Mouse (Mus musculus) frontal cortex, postnatal 25 days (tissue): ENCODE data around the gene Lpcat1.

Experiments used
- DNase-seq, 2 experiments: peaks; one replicate each; pipeline ENCODE4 v3.0.0; 2022; ENCODE audit warnings: low spot score in 2 of 2

Gene Lpcat1

GRCm38 (mm10) chr13:73476259-73476658, 9.3 kb downstream of the Lpcat1 start:
- DNase-seq: no peak

DNA sequence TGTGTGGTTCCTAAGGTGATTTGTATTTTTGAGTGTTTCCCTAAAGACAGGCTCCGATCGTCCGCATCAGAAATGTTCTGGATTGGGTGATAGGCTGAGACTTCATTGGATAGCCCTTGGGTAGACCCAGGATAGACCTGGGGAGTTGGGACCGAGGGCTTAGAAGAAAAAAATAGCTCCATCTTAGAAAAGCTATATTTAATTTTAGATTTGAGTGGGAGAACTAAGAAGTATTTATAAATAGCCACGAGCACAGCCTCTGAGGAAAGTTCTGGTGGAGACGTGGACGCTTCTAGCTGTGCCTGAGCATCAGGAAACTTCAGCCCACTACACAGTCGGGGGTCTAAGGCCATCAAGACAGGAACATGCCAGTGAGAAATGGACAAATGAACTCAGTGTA, 9.8 kb downstream of the Lpcat1 start:
- no peak for DNase-seq

DNA sequence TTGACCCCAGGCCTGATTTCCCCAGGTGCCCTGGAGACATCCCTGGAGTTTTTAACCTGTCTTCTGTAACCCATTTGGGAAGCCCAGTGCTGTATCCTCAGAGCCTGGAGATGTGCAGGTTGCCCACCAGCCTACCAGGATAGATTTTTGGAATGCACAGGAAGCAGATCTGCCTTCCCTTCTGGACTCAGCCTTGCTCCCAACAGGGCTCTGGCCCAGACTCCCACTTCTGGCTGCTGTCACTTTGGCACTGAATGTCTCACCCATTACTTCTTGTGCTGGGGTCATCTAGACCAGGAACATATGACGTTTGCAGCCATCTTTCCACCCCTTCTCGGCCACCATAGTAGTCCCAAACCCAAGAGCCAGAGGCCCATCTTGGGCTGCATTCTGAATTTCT, 10.8 kb downstream of the Lpcat1 start:
- DNase-seq: no peak

GRCm38 (mm10) chr13:73482476-73482875, 15.5 kb downstream of the Lpcat1 start:
- DNase-seq: no peak

DNA sequence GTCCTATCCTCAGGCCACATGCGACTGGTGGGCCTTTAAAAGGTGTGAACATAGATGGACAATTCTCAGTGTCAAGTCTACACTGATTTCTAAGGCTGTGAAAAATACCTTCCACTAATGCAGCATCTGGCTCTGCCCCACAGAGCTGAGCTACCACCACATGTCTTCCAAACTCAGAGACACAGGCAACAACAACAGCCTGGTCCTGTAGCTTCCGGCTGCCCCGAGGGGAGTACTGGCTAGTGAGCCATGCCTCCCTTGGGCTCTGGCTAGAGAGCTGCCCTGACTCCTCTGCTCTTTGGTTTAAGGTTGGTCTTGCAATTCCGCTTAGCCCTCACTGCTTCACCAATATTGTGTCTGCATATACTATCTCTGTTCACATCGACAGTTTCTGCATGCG, 16.3 kb downstream of the Lpcat1 start:
- no peak for DNase-seq

DNA sequence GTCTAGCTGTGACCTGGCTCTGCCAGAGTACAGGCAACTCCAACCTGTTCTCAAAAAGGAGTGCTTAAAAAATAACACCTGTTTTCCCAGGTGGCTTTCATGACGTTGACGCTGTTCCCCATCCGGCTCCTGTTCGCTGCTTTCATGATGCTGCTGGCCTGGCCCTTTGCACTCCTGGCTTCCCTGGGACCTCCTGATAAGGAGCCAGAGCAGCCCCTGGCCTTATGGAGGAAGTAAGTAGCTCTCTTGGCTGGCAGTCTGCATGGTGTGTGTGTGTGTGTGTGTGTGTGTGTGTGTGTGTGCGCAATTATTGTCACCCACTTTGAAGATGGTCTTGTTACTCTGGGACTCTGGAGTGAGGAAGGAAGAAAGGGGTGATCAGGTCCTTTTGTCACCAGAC, 17.2 kb downstream of the Lpcat1 start:
- DNase-seq: no peak

GRCm38 (mm10) chr13:73488105-73488504, 21.1 kb downstream of the Lpcat1 start:
- DNase-seq: no peak

DNA sequence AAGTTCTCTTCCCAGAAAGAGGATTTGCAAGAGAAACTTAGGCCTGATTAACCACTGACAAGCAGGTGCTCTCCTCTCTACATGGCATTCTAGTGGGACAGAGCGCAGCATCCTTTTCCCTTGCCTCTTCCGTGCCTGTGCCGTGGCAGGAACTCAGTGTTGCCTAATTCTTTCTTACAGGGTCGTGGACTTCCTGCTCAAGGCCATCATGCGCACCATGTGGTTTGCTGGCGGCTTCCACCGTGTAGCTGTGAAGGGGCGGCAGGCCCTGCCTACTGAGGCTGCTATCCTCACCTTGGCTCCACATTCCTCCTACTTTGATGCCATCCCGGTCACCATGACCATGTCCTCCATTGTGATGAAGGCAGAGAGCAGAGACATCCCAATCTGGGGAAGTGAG, 21.7 kb downstream of the Lpcat1 start:
- no peak for DNase-seq

- no peak for DNase-seq
Observed at GRCm38 (mm10) chr13:73489986-73490385, 23.0 kb downstream of the Lpcat1 start.

DNA sequence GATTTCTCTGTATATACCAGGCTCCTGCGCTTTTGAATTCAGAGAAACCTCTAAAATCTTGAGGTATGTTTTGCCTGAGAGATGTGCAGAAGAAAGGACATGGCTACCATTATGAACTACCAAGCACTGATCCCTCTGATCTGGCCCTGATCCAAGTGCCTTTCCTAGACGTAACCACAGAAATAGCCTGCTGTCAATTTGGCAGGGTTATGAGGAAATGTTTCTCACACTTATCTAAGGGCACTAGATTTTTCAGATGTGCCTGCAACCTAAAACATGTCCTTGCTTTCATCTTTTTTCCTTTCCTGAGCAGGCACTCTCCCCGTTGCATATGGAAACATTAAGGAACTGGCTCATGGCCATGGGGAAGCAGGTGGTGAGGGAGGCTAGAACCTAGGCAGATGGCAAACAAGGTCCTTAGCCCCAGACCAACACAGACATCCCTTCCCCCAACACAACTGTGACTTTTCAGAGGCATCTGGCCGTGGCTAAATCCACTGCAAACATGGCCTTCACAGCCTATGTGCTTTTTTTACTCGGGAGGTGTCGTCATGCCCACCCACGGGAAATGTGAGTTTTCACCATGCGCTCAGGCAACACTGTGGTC, 23.7 kb downstream of the Lpcat1 start:
- no peak for DNase-seq

DNA sequence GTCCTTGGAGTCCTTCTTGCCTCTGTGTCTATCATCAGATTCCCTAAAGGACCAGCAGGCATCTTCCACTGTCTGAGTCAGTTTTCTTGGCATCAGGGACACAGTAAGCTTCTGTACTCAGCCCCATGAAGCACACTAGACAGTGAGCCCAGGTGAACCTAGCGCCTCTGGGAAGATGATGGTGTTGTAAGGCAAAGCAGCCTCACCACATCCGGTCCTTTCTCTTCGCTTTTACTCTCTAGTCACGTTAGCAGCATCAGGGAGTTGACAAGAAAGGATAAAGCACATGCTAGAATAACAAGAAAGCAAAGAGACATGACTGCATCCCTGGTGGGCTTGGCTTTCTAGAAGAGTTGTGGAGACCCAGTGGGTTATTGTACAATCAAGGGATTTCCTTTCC, 26.2 kb downstream of the Lpcat1 start:
- no peak for DNase-seq

- no peak for DNase-seq
Observed at GRCm38 (mm10) chr13:73494528-73494927, 27.5 kb downstream of the Lpcat1 start.

DNA sequence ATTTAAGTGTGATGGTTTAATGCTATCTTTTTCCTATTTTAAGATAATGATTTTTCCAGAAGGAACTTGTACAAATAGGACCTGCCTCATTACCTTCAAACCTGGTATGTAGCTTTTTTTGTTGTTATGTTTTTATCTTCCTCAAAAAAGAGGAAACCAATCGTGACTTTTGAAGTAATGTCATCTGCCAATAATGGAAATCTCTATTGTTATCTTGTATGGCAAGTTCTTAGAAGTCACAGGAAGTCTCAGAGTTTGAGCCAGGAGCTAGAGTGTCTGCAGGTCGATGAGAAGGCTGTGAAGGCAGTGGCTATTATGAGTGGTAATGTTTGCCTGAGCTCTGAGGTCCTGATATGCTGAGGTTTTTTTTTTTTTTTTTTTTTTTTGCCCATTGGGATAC, 29.1 kb downstream of the Lpcat1 start:
- DNase-seq: no peak

GRCm38 (mm10) chr13:73499893-73500604, 33.1 kb downstream of the Lpcat1 start:
- DNase-seq: no peak

- no peak for DNase-seq
Observed at GRCm38 (mm10) chr13:73502719-73503118, 35.7 kb downstream of the Lpcat1 start.

GRCm38 (mm10) chr13:73505686-73506467, 38.9 kb downstream of the Lpcat1 start:
- DNase-seq: peak; percentile 83 to 87

DNA sequence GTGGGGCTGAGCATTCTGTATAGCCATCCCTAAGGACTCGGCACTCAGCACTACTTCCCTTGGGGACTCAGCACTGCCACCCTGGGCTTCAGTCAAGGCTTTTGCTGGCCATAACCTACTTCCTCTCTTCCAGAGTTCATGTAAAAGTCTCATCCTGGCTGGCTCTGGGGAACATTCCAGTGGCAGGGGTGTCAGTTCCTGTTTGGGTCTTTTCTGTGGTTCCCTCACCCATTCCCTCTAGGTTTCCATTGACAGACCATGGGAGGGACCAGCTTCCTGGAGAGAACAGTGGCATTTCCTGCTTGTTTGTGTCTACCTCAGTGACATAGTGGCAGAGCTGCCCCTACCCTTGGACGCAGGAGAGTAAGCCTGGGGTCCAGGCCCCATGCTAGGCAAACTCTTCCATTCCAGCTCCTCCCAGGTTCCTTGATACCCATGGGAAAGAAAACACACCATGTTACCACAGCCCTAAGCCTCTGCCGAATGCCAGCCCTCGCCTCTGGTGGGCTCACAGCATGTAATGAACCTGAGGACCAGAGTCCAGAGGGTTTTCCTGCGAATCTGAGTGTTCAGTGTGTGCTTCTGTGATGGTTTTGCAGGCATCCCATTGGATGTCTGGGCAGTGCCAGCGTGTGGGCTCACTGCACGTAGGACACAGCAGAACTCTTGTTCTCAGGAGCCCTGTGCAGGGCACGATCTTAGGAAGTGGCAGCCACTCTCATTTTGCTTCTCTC, 42.0 kb downstream of the Lpcat1 start:
- DNase-seq: no peak

DNA sequence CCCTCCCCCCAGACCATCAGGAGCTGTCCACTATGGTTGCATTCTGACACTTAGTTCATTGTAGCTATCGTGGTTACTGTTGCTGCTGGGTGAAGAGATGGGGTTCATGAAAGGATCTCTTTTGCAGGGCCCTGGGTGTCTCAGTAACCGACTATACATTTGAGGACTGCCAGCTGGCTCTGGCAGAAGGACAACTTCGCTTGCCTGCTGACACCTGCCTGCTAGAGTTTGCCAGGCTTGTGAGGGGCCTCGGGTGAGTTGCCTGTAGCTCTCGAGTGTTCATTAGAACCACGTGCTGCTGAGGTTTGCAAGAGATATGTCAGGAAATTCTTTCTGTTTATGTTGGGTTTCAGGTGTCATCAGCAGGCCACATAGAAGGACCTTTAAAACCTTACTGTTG, 42.9 kb downstream of the Lpcat1 start:
- DNase-seq: no peak

- DNase-seq: peak; percentile 63 to 77
Observed at GRCm38 (mm10) chr13:73512776-73513673, 46.0 kb downstream of the Lpcat1 start.

DNA sequence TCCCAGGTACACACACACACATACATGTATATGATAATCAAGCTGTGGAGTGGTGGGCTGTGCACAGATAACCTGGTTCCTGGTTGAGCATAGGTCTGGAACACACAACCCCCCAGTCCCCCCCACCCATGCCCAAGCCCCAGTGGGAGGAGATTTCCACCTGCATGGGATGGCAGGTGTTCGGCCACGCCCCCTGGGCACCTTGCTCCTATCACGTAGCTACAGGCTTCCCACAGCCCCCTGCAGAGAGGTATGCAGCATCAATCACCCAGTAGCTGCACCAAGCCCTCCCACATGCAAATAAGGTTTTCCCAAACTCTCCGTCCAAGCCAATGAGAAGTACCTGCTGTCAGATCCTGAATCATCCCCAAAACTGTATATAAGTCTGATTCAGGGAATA, 49.9 kb downstream of the Lpcat1 start:
- DNase-seq: no peak

DNA sequence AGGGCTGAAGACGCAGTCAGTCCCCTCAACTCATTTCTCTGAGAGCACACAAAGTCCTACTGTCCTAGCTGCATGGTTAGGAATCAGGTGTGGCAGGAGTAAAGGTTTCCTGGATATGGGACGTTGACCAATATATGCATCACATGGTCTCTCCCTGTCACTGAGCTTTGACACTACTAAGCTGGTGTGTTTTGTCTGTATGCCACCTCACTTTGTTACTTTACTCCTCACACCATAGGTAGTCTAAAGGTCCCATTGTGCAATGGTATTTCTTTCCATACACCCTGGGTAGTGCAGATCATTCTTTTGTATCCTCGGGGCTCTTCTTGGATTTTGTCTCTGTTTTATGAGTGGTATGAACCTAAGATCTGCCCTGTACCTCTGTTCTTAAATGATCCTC, 66.7 kb downstream of the Lpcat1 start:
- DNase-seq: no peak
